Mouse (Mus musculus): ENCODE results near the gene Atg9a. TPM values are rescaled to one million over a fixed set of nuclear protein-coding genes. Genes with fewer than 3 reads are reported as not detected.

Atg9a gene
- total RNA-seq, 1 experiment from 2014 or later: 36.4 TPM

Small RNA genes within 50 kb of the gene (microRNA-seq; reads per million reads assigned to microRNA genes)
- gene Gm27943: 0 reads per million in 2 experiments

Other genes starting within 250 kb of the Atg9a start
- 0.22 TPM in 1 of 2 replicates, not detected in the other for gene Ihh, start 240.5 kb downstream of the Atg9a start, total RNA-seq (2021)
- 4.3 and 5.9 TPM in 2 replicates for gene Nhej1, start 67.0 kb downstream of the Atg9a start, total RNA-seq (2021)
- 0.71 TPM in 1 of 2 replicates, not detected in the other for gene Slc23a3, start 58.3 kb downstream of the Atg9a start, total RNA-seq (2021)
- 35.0 and 47.1 TPM in 2 replicates for gene Cnppd1, start 49.5 kb downstream of the Atg9a start, total RNA-seq (2021)
- 74.1 and 78.4 TPM in 2 replicates for gene Retreg2, start 49.4 kb downstream of the Atg9a start, total RNA-seq (2021)
- gene Zfand2b, start 23.6 kb downstream of the Atg9a start, total RNA-seq (2021): 26.3 and 33.5 TPM in 2 replicates
- 37.0 and 44.5 TPM in 2 replicates for gene Abcb6, start 11.8 kb downstream of the Atg9a start, total RNA-seq (2021)
- 14.4 and 19.8 TPM in 2 replicates for gene Ankzf1, start within 50 bp of the Atg9a start, total RNA-seq (2021)
- gene Glb1l, start 18.6 kb upstream of the Atg9a start, total RNA-seq (2021): 18.0 and 24.7 TPM in 2 replicates
- 95.6 and 104 TPM in 2 replicates for gene Stk16, start 18.6 kb upstream of the Atg9a start, total RNA-seq (2021)
- 42.9 and 53.1 TPM in 2 replicates for gene Tuba4a, start 27.7 kb upstream of the Atg9a start, total RNA-seq (2021)
- not detected in 2 replicates for gene A630095N17Rik, start 39.9 kb upstream of the Atg9a start, total RNA-seq (2021)
- 49.3 and 66.8 TPM in 2 replicates for gene Dnajb2, start 44.2 kb upstream of the Atg9a start, total RNA-seq (2021)
- 46.5 and 57.2 TPM in 2 replicates for gene Ptprn, start 72.3 kb upstream of the Atg9a start, total RNA-seq (2021)
- gene Resp18, start 86.2 kb upstream of the Atg9a start, total RNA-seq (2021): 119 and 126 TPM in 2 replicates
- 92.5 and 101 TPM in 2 replicates for gene Dnpep, start 125.8 kb upstream of the Atg9a start, total RNA-seq (2021)
- gene Des, start 168.1 kb upstream of the Atg9a start, total RNA-seq (2021): 19.8 and 26.9 TPM in 2 replicates
- gene Speg, start 183.1 kb upstream of the Atg9a start, total RNA-seq (2021): 11.0 and 18.3 TPM in 2 replicates
- 58.8 and 74.2 TPM in 2 replicates for gene Gmppa, start 243.7 kb upstream of the Atg9a start, total RNA-seq (2021)